Mouse (Mus musculus): ENCODE results near the gene Hbp1.
A peak's percentile ranks its signal among the peaks of the same experiment; 100 is the strongest.

The Hbp1 gene

DNA sequence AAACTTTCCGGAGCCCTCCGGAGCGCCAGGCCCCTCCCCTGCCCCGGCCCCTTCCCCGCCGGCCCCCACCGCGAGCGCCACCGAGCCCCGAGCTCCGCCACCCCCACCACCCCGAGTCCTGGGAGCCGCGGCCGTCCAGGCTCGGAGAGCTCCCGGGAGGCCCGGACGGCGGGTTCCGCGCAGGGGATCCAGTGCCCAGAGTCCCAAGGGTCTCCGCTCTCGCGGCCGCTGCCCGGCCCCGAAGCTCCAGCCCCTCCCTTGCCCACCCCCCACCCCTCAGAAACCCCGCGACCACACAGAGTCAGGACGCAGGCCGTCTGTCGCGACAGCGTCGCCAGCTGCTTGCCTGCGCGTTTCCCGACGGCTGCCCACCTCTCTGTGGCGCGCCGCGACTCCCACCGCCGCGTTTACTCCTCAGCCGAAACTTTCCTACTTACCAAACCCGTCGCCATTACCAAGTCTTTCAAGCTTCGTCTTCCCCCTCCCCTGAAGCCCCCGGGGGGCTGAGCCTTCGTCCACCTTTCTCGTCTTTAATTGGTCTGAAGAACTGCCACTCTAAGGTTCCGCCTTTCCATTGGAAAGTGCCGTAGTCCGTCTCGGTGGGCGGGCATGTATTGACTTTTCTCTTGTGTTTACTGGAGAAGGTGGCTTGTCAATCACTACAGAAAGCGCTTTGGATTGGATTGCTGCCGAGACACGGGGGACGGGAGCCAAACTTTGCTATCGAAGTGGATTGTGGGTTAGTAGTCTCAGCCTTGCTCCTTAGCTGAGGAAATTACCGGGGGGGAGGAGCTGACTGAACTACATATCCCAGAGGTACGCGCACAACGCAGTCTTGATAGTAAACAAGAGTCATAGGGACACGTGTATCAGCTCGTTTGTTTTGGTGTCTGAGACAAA is at the start of gene Hbp1:
Gene Hbp1, minus strand, starts transcription at position 777 of the 900 bp plus-strand sequence.
- DNase-seq, result peak; percentile 98

- no peak for DNase-seq
These were observed 48.4 kb upstream of the Hbp1 start for GRCm38 (mm10) chr12:31998706-31999105.

GRCm38 (mm10) chr12:31997328-31997878 is 47.1 kb upstream of the Hbp1 start:
- DNase-seq, result no peak

DNA sequence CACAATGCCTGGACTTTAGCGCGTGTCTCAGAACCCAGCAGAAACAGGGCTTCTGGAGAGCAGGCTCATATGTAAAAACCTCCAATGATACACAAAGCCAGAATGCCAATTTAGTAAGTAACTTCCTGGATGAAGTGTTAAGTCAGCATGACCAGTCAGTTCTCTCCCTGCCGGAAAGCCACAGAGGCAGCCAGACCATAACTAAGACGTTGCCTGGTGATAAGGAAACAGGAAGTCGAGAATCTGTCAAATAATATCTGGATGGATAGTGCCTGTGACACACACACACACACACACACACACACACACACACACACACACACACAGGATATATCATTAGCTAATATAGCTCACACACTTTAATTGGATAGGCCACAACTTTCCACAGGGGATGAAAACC is 46.5 kb upstream of the Hbp1 start:
- peak; percentile 25 for DNase-seq

DNA sequence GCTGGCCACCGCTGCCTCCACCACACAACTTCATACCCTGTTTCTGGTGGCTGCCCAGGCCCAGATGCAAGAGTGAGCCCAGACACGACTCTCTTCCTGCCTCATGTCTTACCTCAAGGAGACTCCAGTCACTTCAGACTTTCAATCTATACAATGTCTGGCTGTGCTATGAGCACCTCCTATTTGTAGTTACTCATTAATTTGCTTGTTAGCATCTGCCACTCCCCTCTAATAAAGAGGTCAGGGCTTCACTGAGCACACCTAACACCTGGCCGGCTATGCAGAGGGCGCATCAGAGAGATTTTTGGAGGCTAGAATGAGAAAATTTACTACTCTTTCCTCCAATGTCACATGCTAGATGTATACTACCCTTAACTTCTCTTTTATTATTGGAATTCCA is 40.2 kb upstream of the Hbp1 start:
- DNase-seq, result no peak

DNA sequence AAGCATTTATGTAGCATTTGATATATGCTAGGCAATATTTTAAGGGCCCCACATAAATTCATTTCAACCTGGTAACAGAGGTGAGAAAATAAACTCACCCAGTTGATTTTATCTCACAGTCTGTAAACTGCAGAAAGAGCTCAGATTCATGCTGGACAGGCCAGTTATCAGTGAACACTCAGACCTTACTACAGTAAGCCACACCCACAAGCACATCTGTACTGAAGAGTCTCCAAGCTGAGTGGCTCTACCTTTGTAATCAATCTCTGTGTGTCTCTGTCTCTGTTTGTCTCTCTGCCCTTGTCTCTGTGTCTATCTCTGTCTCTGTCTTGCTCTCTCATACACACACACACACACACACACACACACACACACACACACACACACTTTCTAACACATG is 39.4 kb upstream of the Hbp1 start:
- no peak for DNase-seq

DNA sequence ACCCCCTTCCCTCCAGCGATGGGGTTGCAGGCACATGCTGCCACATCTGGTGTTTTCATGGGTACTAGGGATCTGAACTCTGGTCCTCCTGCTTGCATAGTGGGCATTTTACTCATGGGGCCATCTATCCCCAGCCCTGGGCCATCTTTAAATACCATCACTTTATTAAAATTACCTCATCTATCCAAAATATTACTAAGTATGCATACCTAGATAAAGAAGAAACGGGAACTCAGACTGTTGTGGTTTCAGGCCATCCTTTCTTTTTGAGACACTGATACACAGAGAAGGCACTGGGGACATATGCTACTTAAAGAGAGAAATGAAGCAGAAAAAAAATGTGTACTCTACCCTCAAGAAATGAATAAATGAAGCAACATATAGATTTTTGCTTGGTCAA is 36.1 kb upstream of the Hbp1 start:
- no peak for DNase-seq

DNA sequence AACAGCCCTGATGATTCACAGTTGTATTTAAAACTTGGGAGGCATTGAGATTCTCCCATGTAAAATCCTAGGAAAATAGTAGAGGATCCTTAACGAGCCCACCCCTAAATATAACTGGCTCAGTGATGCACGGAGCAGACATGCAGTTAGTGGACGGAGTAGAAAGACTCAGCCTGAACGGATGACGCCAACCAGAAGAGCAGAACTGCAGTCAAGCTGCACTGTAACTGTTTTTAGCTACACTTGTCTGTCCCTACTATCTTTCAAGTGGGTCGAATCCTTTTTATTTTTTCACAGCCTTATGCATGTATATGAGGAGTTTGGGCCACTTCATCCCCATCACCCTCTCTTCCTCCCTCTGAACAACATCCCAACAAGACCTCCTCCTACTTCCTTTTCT is 35.4 kb upstream of the Hbp1 start:
- DNase-seq, result no peak

GRCm38 (mm10) chr12:31984664-31985063 is 34.3 kb upstream of the Hbp1 start:
- DNase-seq, result peak; percentile 63

DNA sequence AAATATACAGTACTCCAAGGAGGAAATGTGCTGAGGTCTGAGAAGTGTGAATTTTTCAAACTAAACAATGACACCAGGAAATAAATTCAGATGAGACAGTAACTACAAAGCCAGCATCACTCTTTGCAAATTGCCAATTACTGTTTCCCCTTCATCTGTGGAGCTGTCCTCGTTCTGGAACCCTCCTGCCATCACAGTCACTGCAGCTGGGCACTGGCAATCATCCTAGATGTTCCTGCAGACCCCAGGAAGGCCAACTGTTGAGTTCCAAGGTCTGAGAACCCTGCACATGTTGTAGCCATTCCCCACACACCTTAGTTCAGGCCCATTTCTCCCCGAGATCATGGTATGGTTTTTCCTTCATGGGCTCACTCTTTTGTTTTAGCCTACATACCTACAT is 33.9 kb upstream of the Hbp1 start:
- no peak for DNase-seq

DNA sequence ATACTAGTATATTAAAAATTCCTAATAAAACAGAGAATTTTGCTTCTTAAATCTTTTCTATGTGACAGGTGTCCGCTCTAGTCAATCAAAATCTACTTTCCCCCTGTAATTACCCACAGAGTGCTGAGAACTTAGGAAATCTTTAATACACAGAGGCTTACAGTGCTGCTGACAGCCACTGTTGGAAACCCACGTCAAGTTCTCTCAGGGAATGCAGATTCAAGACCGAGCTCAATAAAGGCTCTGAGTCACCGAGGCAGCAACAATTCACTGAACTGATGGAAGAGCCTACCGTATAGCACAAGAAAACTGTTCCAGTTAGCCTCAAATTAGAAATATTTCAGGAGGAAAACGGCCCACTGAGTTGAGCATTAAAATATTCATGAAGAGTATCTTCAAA is 33.4 kb upstream of the Hbp1 start:
- no peak for DNase-seq

DNA sequence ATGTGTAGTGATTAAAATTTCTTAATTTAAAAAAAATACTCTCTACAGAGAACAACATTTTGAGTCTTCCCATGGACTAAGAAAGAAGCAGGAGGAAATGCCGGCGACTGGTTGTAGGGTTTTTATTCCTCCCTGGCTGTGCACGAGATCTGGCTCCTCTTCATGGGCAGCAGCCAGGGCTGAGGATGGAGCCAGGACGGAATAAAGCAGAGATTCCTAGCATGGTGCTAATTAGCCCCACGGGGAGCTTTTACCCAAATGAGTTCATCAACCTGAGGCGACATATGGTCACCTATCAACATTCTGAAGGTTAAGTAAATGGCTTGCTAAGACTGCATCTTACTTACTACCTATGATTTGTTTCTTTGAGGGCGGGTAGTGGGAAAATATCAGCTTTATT is 32.9 kb upstream of the Hbp1 start:
- DNase-seq, result no peak

- no peak for DNase-seq
These were observed 27.4 kb upstream of the Hbp1 start for GRCm38 (mm10) chr12:31977613-31978195.

DNA sequence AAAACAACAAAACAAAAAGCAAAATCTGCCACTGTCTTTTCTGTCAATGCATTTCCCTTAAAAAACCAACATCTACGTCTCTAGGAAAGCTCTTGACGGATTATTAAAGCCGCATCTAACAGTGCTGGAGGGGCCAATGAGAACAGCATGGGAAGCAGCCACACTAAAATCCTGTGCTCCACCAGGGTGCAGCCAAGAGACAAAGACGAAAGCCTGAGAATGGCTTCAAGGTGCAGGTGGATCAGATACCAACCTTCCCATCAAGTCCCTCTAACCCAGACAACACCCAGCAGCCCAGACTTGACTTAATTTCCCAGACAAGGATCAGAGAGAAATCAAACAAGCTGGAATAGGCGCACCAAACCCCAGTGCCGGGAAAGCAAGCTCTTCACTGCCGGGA is 26.2 kb upstream of the Hbp1 start:
- DNase-seq, result peak; percentile 52

DNA sequence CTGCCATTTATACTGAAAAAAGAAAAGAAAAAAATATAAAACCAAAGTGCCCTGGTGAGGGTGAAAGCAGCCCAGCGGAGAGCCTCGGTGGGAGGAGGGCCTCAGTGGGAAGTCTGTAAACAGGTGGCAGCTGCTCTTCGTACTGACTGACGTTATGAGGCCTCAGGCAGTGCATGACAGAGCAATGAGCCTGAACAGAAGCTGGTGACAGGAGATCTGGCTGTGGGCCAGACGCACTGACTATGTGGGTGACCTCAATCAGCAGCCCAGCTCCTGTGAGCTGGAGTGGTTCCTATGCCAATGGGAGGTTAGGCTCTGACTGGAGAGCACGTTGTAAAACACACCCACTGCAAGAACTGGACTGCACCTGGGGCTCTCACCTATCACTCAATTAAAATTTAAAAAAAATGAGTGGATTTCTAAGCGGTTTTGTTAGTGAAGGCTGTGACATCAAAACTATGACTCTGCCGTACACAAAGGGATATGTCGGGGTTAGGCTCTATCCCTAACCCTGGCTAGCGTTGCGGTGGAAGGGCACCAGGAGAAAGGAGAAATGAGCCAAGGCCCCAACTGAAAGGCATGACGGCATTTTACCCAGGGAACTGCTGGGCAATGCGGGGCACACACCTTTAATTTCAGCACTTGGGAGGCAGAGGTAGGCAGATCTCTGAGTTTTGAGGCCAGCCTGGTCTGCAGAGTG is 23.3 kb upstream of the Hbp1 start:
- DNase-seq, result peak; percentile 79

DNA sequence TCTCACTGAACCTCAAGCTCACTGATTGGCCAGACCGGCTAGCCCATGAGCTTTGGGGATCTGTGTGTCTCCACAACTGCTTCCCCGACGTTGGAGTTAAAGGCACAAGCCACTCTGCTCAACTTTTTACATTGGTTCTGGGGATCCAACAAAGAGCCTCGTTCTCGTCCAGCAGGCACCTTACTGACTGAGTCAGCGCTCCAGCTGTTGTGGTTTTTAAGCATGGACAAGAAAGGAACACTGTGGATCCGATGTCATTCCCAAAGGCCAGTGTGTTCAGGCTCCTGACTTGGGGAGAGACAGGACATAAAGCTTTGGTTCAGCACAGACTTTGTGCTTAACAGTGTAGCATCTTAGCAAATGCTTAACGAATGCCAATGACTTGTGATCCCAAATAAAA is 21.2 kb upstream of the Hbp1 start:
- DNase-seq, result no peak

- DNase-seq, result no peak
These were observed 18.8 kb upstream of the Hbp1 start for GRCm38 (mm10) chr12:31969111-31969510.

DNA sequence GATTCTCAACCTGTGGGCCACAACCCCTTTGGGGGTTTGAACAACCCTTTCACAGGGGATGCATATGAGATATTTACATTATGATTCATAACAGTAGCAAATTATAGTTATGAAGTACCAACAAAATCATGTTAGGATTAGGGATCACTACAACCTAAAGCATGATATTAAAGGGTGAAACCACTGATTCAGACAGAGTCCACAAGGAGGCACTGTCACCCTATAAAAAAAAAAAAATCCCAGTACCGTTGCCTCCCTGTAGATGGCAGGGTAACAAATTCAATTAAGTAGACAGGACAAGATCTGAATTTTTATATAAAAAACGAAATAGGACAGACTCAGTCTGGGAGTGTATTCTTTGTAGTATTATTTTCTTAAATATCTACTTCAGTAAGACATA is 17.2 kb upstream of the Hbp1 start:
- DNase-seq, result peak; percentile 18

DNA sequence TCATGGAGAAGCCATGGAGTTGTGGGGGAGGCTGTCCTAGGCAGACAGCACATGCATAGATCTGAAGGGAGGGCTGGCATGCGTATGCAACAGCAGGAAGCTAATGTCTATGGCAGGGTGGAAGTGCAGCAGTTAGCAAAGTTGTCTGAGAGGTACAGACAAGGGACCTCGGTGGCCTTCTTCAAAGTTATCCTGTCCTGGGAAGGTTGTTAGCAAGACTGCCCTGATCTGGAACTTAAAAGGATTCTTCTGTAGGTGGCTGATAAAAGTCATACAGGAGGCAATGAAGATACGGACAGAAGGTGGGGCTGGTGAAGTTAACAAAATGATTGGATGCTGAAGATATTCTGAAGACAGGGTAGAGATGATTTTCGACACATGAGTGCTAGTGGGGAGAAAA is 16.1 kb upstream of the Hbp1 start:
- no peak for DNase-seq

- DNase-seq, result no peak
These were observed 15.3 kb upstream of the Hbp1 start for GRCm38 (mm10) chr12:31965517-31966212.

GRCm38 (mm10) chr12:31964074-31964473 is 13.7 kb upstream of the Hbp1 start:
- DNase-seq, result no peak

DNA sequence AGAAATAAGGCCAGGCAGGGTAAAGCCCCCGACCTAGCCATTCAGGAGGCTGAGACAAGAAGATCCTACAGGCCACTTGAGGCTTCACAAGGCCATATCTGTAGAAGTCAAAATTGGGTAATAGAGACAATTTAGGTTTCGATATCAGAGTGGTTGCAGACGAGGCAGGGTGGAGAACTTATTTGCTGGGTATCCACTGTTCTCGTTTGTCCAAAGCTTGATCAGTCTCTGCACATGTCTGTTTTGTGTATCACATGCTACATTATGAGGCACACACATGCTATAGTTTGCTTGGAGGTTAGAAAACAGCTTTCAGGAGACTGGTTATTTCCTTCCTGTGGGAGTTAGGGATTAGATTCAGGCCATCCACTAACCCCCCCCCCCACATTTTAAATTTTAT is 5.5 kb upstream of the Hbp1 start:
- no peak for DNase-seq

- DNase-seq, result no peak
These were observed 310 bp upstream of the Hbp1 start for GRCm38 (mm10) chr12:31950659-31951031.
